ENCODE assay signal across 9 mouse cellular contexts in the genomic region with DNA sequence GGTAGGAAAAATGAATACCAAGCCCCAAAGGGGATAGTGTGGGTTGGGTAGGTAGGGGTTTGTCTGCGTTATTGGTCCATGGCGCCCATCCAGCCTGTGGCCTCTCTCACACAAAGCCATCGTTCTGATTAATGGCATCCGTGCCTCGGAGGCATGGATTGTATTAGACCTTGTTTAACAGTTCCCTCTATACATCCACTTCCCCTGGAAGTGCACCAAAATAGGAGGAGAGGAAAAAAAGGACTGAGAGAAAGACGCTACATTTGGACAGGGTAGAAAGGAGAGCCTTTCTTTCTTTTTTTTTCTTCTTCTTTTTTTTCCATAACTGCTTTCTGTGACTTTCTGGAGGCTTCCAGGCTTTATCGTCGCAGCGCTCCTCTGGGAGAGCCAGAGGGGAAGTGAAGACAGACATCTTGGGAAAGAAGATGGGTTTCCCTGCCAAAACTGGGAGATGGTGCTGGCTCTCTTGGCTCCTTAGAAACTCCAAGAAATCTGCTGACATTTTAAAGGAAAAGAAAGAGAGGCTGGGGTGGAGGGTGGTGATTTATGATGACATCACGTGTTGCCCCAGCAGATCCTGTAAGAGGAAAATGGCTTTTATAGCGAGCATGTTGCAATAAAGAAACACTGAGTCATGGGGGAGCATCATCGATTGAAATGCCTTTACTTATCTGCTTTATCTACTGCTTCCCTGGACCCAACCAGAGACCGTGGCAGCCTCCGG. TPM values are rescaled to one million over a fixed set of nuclear protein-coding genes. Genes with fewer than 3 reads are reported as not detected.
DNase-seq lines count a peak whose midpoint lies in the region; ATAC-seq and TF ChIP-seq lines count a peak whose summit lies in the region.
"Had no signal": no experiment of that assay in that cellular context is flagged by ENCODE, and none has a peak within 500 bp of the region (broad histone marks: within the 10 kb centered on the region; RNA-seq: fewer than 3 reads in every experiment).

No protein-coding gene starts in this region.

- no peaks in the 10 kb centered on the region for H3K36me3 ChIP-seq in forebrain, postnatal 0 days (ENCODE audit: insufficient read depth)
- no peaks in the 10 kb centered on the region for H3K36me3 ChIP-seq in forebrain, embryonic 10.5 days (replicated peaks)
- no peaks in the 10 kb centered on the region for H3K36me3 ChIP-seq in kidney, postnatal 0 days (ENCODE audit: insufficient read depth, low read length)

- TF ChIP-seq CTCF in forebrain, postnatal 0 days (IDR thresholded peaks at IDR 0.05; ENCODE audit: low read depth): no peak
- no peak for TF ChIP-seq CTCF in kidney, postnatal 0 days (IDR thresholded peaks at IDR 0.05; ENCODE audit: low read depth)

- H3K27ac ChIP-seq in forebrain, postnatal 0 days (ENCODE audit: low read depth, low read length): 0 out of 2 replicates have a peak overlapping the region, but pooled peaks have one; percentile 4
- H3K27ac ChIP-seq in forebrain, embryonic 10.5 days: no peak overlapping the region
- H3K27ac ChIP-seq in kidney, postnatal 0 days: no peak overlapping the region
- H3K27ac ChIP-seq: macrophage had no signal

- WGBS in forebrain, postnatal 0 days: 60% methylated on average over 14 of the region's 14 CpGs
- WGBS in forebrain, embryonic 10.5 days: 86% methylated on average over 14 of the region's 14 CpGs
- 55% methylated on average over 14 of the region's 14 CpGs for WGBS in kidney, postnatal 0 days

- peak; percentile 83 for ATAC-seq in forebrain, postnatal 0 days
- ATAC-seq in kidney, postnatal 0 days (replicated peaks; ENCODE audit: low FRiP score, low read depth): no peak

- no peak overlapping the region for H3K9ac ChIP-seq in forebrain, postnatal 0 days
- H3K9ac ChIP-seq in kidney, postnatal 0 days (ENCODE audit: low read depth, low read length): no peak overlapping the region

- no peaks in the 10 kb centered on the region for H3K4me1 ChIP-seq in forebrain, postnatal 0 days (ENCODE audit: insufficient read depth)
- peaks cover 29% of the 10 kb centered on the region for H3K4me1 ChIP-seq in forebrain, embryonic 10.5 days
- peaks cover 21% of the 10 kb centered on the region for H3K4me1 ChIP-seq in kidney, postnatal 0 days (replicated peaks; ENCODE audit: insufficient read depth, low read length)

- no peak overlapping the region for H3K4me3 ChIP-seq in forebrain, postnatal 0 days (ENCODE audit: low read depth, low read length)
- no peak overlapping the region for H3K4me3 ChIP-seq in forebrain, embryonic 10.5 days
- no peak overlapping the region for H3K4me3 ChIP-seq in kidney, postnatal 0 days (replicated peaks; ENCODE audit: low read depth, low read length)

- no peaks in the 10 kb centered on the region for H3K9me3 ChIP-seq in forebrain, postnatal 0 days (ENCODE audit: low read length)
- H3K9me3 ChIP-seq in forebrain, embryonic 10.5 days: no peaks in the 10 kb centered on the region
- H3K9me3 ChIP-seq in kidney, postnatal 0 days (replicated peaks; ENCODE audit: low read length): no peaks in the 10 kb centered on the region

- 0 out of 2 replicates have a peak, but pooled peaks cover 5% of the 10 kb centered on the region for H3K27me3 ChIP-seq in forebrain, postnatal 0 days (ENCODE audit: insufficient read depth, low read length)
- peaks cover 20% of the 10 kb centered on the region for H3K27me3 ChIP-seq in forebrain, embryonic 10.5 days (ENCODE audit: poor library complexity, severe bottlenecking)
- H3K27me3 ChIP-seq in kidney, postnatal 0 days (ENCODE audit: insufficient read depth, low read length): no peaks in the 10 kb centered on the region

- peak; percentile 71 for DNase-seq in forebrain, postnatal 0 days
- no peak for DNase-seq in forebrain, embryonic 10.5 days (ENCODE audit: extremely low spot score, low spot score)
- DNase-seq in urinary bladder, postnatal 36 days (ENCODE audit: low spot score in 2 of 2): peak; percentile 26 to 62
- no peak for DNase-seq in urinary bladder, adult 2 months (ENCODE audit: low spot score)
- DNase-seq in kidney, postnatal 0 days (ENCODE audit: low spot score): peak; percentile 32
- DNase-seq in telencephalon, adult 2 months (ENCODE audit: low read depth, low spot score): peak; percentile 15
- DNase-seq in T-cell, adult 2 months (ENCODE audit: low spot score): no peak
- DNase-seq in embryo, embryonic 9.5 days (ENCODE audit: extremely low spot score): no peak

- no peak overlapping the region for H3K4me2 ChIP-seq in forebrain, postnatal 0 days (ENCODE audit: low read depth)
- no peak overlapping the region for H3K4me2 ChIP-seq in kidney, postnatal 0 days (ENCODE audit: low read length)

RNA-seq across cellular contexts. Expression of gene Lrmda, which starts 32.6 kb away (rescaled TPM):
- total RNA-seq in forebrain, postnatal 0 days (2014; rRNA removed): 0.15 TPM in 1 of 2 replicates, not detected in the other
- polyA plus RNA-seq in forebrain, postnatal 0 days (2015; fragmentation: Nextera tagmentation; extraction: Ambion mirVana): 0.18 and 0.28 TPM in 2 replicates
- polyA plus RNA-seq in forebrain, embryonic 10.5 days (2016; fragmentation: Nextera tagmentation; extraction: Ambion mirVana): 0.20 and 0.41 TPM in 2 replicates
- polyA plus RNA-seq in urinary bladder, adult 2 months (2012; rRNA removed): 0.74 and 1.3 TPM in 2 replicates
- 0.83 and 1.3 TPM in 2 replicates for polyA plus RNA-seq in kidney, postnatal 0 days (2015; fragmentation: Nextera tagmentation; extraction: Ambion mirVana)

Comparison
In these comparisons a context has a peak if more than half of its experiments do, and no peak if none do; other contexts are left out.
1. DNase-seq: peak in forebrain, postnatal 0 days (single experiment), urinary bladder, postnatal 36 days (2 of 2), kidney, postnatal 0 days (single experiment) and telencephalon, adult 2 months (single experiment); none in forebrain, embryonic 10.5 days (single experiment), urinary bladder, adult 2 months (single experiment), T-cell, adult 2 months (single experiment) and embryo, embryonic 9.5 days (single experiment).